Mouse (Mus musculus) ES-Bruce4 (cell line): ENCODE measurements around the gene Pno1.

Source experiments
- CTCF ChIP-seq: IDR thresholded peaks from one replicate; pipeline ENCODE4 v1.8.1; 2011; ENCODE audit warnings: low read depth, low read length
- EP300 ChIP-seq: IDR thresholded peaks from 2 replicates; pipeline ENCODE4 v1.6.1; 2011; ENCODE audit warnings: low read depth, low read length; ENCODE audit not compliant: insufficient read depth
- POLR2A ChIP-seq: IDR thresholded peaks from one replicate; pipeline ENCODE4 v1.8.1; 2011; ENCODE audit warnings: low read length; ENCODE audit not compliant: insufficient read depth

- TF ChIP-seq CTCF, result no peak
- TF ChIP-seq POLR2A, result no peak
- TF ChIP-seq EP300, result no peak
These were observed 34.7 kb downstream of the Pno1 start for GRCm38 (mm10) chr11:17176638-17177037.
